Mouse (Mus musculus) liver, embryonic 16.5 days (tissue): ENCODE data around the gene Txnip. TPM values are rescaled to one million over a fixed set of nuclear protein-coding genes. Genes with fewer than 3 reads are reported as not detected.

ENCODE experiments used
- ATAC-seq: fragments of 200-750 bp; cut with Nextera tagmentation; 2 replicates; pipeline ENCODE4 v1.8.0; 2017; ENCODE audit warnings: low read depth, mild to moderate bottlenecking, moderate number of reproducible peaks, moderate library complexity
- H3K27ac ChIP-seq: fragments of 300-500 bp; sonication (generic); 2 replicates; pipeline ENCODE4 v1.5.1; 2014; ENCODE audit warnings: mild to moderate bottlenecking, low read length
- H3K27me3 ChIP-seq: fragments of 300-500 bp; sonication (generic); 2 replicates; pipeline ENCODE4 v1.6.1; 2014; ENCODE audit warnings: low read depth, low read length, mixed read lengths; ENCODE audit not compliant: control insufficient read depth, insufficient read depth
- H3K36me3 ChIP-seq: fragments of 300-500 bp; sonication (generic); 2 replicates; pipeline ENCODE4 v1.6.1; 2014; ENCODE audit warnings: mild to moderate bottlenecking; ENCODE audit not compliant: control insufficient read depth, insufficient read depth
- H3K4me1 ChIP-seq: fragments of 300-500 bp; sonication (generic); 2 replicates; pipeline ENCODE4 v1.6.1; 2014; ENCODE audit warnings: low read depth, low read length, mixed read lengths; ENCODE audit not compliant: control insufficient read depth
- H3K4me2 ChIP-seq: fragments of 300-500 bp; sonication (generic); 2 replicates; pipeline ENCODE4 v1.6.1; 2014; ENCODE audit warnings: low read depth, low read length, mixed read lengths
- H3K4me3 ChIP-seq: fragments of 300-500 bp; sonication (generic); 2 replicates; pipeline ENCODE4 v1.5.1; 2014; ENCODE audit warnings: low read depth, mild to moderate bottlenecking, low read length
- H3K9ac ChIP-seq: fragments of 300-500 bp; sonication (generic); 2 replicates; pipeline ENCODE4 v1.6.1; 2014; ENCODE audit warnings: low read depth, low read length
- H3K9me3 ChIP-seq: fragments of 300-500 bp; sonication (generic); replicated peaks from 2 replicates; pipeline ENCODE4 v1.6.1; 2016; ENCODE audit warnings: low read length; ENCODE audit not compliant: control insufficient read depth
- WGBS: fragments of 180-500 bp; shearing (Covaris S2); extraction: QIAGEN DNeasy Blood & Tissue Kit; methylation state at CpG from one replicate; pipeline ENCODE4 v1.1.7; 2014; ENCODE audit not compliant: insufficient replicate concordance; 5-methylcytosine and 5-hydroxymethylcytosine counted together
- polyA plus RNA-seq: library from polyadenylated mRNA; unstranded; fragments of >200 nt; fragmentation: Nextera tagmentation; extraction: Ambion mirVana; gene quantifications from 2 replicates; pipeline ENCODE4 v1.2.1, GENCODE M21; 2015

Txnip gene
- polyA plus RNA-seq, 1 experiment from 2014 or later = 51.2 TPM

DNA sequence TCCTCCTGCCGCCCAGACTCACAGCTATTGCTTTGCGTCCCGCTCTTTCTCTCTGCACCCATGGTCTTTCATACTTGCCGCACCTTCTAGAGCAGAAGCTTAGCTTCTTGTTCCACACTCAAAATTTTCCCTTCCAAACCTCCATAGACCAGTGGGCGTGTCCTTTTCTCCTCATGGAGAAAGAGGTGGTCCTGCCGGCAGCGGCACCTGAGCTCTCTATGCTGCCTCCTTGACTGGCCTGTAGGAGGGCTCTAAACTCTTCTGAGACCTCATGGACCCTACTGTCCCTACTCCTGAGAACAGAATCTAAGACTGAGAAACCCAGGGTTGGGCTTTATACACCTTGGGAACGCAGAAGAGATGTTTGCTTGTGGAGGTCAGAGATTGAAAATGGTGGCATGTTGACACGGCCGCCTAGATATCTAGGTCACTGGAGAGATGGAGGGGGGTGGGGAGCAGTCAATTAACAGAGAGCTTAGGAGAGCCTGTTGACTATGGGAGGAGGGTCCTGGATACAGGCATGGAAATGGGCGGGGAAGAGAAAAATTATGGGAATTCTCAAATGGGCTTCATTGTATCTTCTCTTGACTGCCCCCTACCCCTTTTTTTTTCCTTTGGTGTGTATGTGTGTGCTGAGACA is 12.3 kb downstream of the Txnip start:
- no peak overlapping the region for H3K4me2 ChIP-seq
- no peaks in the 10 kb centered on the region for H3K9me3 ChIP-seq
- 0 out of 2 replicates have a peak, but pooled peaks have one; percentile 27 for ATAC-seq
- no peak overlapping the region for H3K9ac ChIP-seq
- H3K4me3 ChIP-seq = no peak overlapping the region
- H3K27ac ChIP-seq = peak overlapping the region; percentile 29; the same call in 1 of the 2 replicates
- no peaks in the 10 kb centered on the region for H3K27me3 ChIP-seq
- no peaks in the 10 kb centered on the region for H3K36me3 ChIP-seq
- WGBS = 70% methylated on average over 11 of the region's 11 CpGs
- peaks cover 21% of the 10 kb centered on the region for H3K4me1 ChIP-seq

GRCm38 (mm10) chr3:96570643-96571042 is 12.9 kb downstream of the Txnip start:
- H3K27ac ChIP-seq = peak overlapping the region; percentile 29; the same call in 1 of the 2 replicates
- no peak for ATAC-seq
- no peaks in the 10 kb centered on the region for H3K36me3 ChIP-seq

GRCm38 (mm10) chr3:96571336-96571735 is 13.6 kb downstream of the Txnip start:
- H3K36me3 ChIP-seq = no peaks in the 10 kb centered on the region
- no peaks in the 10 kb centered on the region for H3K27me3 ChIP-seq
- H3K4me1 ChIP-seq = peaks cover 29% of the 10 kb centered on the region
- ATAC-seq = no peak
- H3K4me2 ChIP-seq = no peak overlapping the region
- no peak overlapping the region for H3K4me3 ChIP-seq
- 62% methylated on average over 2 of the region's 2 CpGs for WGBS
- H3K27ac ChIP-seq = no peak overlapping the region; the same call in 1 of the 2 replicates
- H3K9me3 ChIP-seq = no peaks in the 10 kb centered on the region
- H3K9ac ChIP-seq = no peak overlapping the region

More at GRCm38 (mm10) chr3:96570643-96571042, 12.9 kb downstream of the Txnip start:
- H3K4me3 ChIP-seq = no peak overlapping the region
- H3K9me3 ChIP-seq = no peaks in the 10 kb centered on the region
- no peak overlapping the region for H3K4me2 ChIP-seq
- no peaks in the 10 kb centered on the region for H3K27me3 ChIP-seq
- H3K4me1 ChIP-seq = peaks cover 25% of the 10 kb centered on the region
- H3K9ac ChIP-seq = no peak overlapping the region
- 34% methylated on average over 7 of the region's 7 CpGs for WGBS

GRCm38 (mm10) chr3:96571896-96572698 is 14.3 kb downstream of the Txnip start:
- peaks cover 32% of the 10 kb centered on the region for H3K4me1 ChIP-seq
- 54% methylated on average over 16 of the region's 16 CpGs for WGBS

GRCm38 (mm10) chr3:96573611-96574511 is 16.1 kb downstream of the Txnip start:
- Histone ChIP-seq H3K4me1 (peaks cover 32% of the 10 kb centered on the region), H3K27ac (no peak overlapping the region)
- ATAC-seq = no peak

More at GRCm38 (mm10) chr3:96571896-96572698, 14.3 kb downstream of the Txnip start:
- Histone ChIP-seq H3K4me2 (no peak overlapping the region), H3K27me3 (no peaks in the 10 kb centered on the region), H3K36me3 (no peaks in the 10 kb centered on the region), H3K9me3 (no peaks in the 10 kb centered on the region), H3K27ac (peak overlapping the region; percentile 49; the same call in 1 of the 2 replicates), H3K9ac (no peak overlapping the region), H3K4me3 (no peak overlapping the region)
- no peak for ATAC-seq

DNA sequence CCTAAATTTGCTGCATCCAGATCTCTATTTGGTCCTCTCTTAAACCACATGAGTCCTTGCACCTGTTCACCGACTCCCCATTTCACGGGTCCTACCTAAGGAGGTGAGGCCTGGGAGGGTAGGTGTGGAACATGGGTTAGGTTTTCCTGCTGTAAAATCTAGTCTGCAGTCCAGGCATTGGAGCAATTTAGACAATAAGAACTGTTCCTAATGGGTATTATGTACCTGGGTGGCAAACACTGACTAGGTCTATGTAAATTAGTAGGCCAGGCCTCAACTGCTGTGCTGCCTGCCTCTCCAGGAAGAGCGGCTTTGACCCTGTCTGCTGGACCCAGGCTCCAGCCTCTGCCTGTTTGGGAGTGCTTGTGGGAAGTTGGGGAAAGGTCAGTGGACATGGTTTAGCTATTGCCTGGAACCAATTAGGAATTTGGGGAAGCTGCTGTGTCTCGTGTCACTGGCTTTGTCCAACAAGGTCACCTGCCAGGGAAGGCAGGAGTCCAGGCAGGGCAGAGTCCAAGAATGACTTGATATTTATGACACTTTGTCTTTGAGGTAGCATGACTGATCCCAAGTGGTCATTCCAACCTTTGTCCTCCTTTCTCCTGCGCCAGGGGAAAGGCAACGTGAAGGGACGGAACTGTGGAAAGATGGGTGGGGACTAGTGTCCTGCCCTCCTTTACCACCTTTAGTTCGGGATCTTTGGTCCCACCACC is 17.7 kb downstream of the Txnip start:
- Histone ChIP-seq H3K27ac (peak overlapping the region; percentile 78; the same call in 1 of the 2 replicates), H3K9me3 (no peaks in the 10 kb centered on the region), H3K27me3 (no peaks in the 10 kb centered on the region), H3K4me2 (no peak overlapping the region; the same call in 1 of the 2 replicates), H3K4me3 (no peak overlapping the region), H3K9ac (no peak overlapping the region), H3K4me1 (peaks cover 36% of the 10 kb centered on the region), H3K36me3 (no peaks in the 10 kb centered on the region)
- WGBS = 75% methylated on average over 8 of the region's 8 CpGs
- ATAC-seq = no peak

More at GRCm38 (mm10) chr3:96573611-96574511, 16.1 kb downstream of the Txnip start:
- Histone ChIP-seq H3K4me2 (no peak overlapping the region), H3K27me3 (no peaks in the 10 kb centered on the region), H3K4me3 (no peak overlapping the region), H3K9me3 (no peaks in the 10 kb centered on the region), H3K36me3 (no peaks in the 10 kb centered on the region), H3K9ac (no peak overlapping the region)
- 53% methylated on average over 19 of the region's 19 CpGs for WGBS

- Histone ChIP-seq H3K4me1 (peaks cover 38% of the 10 kb centered on the region), H3K4me2 (peak overlapping the region; percentile 77), H3K9me3 (no peaks in the 10 kb centered on the region), H3K27ac (peak overlapping the region; percentile 78), H3K27me3 (no peaks in the 10 kb centered on the region), H3K9ac (peak overlapping the region; percentile 55), H3K4me3 (peak overlapping the region; percentile 50), H3K36me3 (no peaks in the 10 kb centered on the region)
- WGBS = 21% methylated on average over 14 of the region's 14 CpGs
- ATAC-seq = peak; percentile 17
Measured at GRCm38 (mm10) chr3:96576005-96576658, 18.4 kb downstream of the Txnip start.
